Mouse (Mus musculus): ENCODE data around the gene Tex38. TPM values are rescaled to one million over a fixed set of nuclear protein-coding genes. Genes with fewer than 3 reads are reported as not detected.

Tex38 gene
- total RNA-seq, 2 experiments from 2014 or later, result not detected

DNA sequence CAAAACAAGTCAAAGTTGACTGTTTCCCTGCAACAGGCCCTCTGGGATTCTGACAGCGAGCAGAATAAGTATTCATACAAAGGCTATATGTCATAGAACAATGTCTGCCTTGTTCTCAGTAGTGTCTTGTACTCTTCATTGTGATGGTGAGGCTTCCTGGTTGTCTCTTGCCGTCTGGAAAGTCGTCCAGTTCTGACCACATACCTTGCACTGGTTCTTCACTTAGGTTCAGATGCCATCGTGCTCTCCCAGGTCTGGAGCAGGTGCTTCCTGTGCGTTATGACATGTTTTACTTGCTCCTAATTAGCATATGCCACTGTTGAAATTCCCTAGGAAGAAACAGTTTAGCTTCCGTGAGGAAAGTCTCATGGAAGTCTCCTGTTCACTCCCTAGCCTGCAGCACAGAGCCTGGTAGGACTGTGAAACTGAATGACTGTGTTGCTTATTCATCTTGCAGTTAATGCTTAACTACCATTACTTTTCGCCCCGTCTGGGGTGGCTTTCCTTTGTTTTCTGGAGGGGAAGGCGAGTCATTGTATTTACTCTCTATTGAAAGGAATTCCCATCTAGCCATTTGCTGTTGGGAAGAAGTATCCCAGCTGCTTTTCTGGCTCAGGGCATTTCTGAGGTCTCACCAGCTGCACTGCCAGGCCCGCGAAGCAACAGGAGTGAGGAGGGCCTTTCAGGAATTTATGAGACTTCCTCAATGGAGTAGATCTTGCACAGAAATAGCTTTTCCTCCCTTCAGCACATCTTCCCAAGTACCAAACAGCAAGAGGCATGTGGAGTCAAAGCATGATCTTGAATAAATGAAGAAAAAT is 13.0 kb downstream of the Tex38 start:
- no peak for DNase-seq

DNA sequence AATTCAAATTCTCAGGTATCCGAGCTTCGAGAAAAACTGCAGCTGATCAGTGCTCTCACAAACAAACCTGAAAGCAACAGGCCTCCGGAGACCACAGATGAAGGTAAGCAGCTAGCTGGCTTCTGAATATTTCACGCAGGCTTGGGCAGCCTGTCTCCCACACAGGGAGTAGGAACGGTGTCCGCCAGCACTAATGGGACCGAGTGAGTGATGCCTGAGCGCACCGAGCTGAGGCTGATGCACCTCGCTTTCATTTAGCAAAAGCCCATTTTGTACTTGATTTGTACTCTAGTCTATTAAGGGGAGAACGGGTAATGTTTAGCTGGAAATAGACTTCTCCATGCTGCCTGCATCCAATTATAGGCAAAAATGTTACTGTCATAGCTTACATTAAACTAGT is 16.2 kb downstream of the Tex38 start:
- no peak for DNase-seq

DNA sequence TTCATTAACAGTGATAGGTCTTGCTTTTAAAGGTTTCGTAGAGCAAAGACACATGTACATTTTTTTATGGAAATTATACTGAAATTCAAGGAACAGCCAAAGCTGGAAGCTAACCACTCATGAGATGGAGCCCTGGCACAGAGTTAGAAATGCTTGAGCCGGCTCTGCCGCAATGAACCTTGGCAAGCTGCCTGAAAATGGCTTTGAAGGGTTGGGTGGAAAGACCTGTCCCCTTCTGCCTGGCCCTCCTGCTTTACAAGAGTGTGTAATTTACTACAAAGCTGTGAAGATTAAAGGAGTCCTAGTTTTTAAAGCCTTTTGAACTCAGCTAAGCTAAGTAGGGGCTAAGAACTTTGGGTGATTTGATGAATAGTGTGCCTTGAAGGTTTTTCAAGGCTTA is 19.6 kb downstream of the Tex38 start:
- DNase-seq, result no peak

DNA sequence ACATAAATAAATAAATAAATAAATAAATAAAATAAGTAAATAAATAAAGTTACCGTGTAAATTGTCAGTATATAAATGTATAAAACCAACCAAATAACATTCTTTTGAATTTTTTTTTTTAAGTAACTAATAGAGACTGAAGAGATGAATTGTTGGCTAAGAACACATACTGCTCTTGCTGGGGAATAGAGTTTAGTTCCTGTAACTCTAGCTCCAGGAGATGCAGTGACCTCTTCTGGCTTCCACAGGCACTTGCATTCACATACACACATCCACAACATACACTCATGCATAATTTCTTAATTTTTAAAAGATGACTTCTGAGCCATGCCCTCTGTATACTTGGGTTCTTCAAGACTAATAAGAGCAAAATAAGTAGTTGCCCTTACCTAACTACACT is 26.0 kb downstream of the Tex38 start:
- DNase-seq, result no peak

DNA sequence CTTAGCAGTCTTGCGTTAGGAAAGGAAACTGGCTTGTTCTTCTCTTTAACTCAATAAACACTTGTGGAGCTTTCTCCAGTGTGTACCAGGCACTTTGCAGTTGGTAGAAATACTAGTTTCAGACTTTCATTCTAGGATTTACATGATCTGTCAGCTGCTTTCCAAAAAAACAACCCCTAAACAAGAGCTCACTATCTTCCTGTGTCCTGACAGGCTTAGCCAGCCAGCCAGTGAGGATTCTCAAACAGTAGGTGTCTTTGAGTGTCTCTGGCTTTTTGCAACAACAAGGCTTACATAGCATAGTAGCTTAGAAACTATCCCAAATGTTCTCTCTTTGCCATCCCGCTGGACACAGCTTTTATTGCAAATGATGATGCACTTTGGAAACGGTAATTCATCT is 26.7 kb downstream of the Tex38 start:
- no peak for DNase-seq

DNA sequence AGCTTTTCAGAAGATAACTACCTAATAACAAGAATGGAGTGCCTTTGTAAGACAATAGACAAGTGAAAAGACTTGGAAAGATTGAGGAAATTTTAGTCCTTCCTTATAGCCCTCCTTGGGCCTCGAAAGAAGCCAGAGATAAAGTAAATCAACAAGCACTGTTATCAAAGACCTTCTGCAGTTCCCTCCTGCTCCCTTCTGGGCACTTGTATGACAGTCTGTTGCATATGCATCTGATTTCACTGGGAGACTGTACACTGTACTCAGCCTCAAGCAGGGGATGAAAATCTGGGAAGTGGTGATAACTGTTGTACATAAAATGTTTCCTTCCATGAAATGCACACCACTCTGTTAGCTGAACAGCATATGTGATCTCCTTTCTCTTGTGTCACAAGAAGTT is 31.5 kb downstream of the Tex38 start:
- no peak for DNase-seq

DNA sequence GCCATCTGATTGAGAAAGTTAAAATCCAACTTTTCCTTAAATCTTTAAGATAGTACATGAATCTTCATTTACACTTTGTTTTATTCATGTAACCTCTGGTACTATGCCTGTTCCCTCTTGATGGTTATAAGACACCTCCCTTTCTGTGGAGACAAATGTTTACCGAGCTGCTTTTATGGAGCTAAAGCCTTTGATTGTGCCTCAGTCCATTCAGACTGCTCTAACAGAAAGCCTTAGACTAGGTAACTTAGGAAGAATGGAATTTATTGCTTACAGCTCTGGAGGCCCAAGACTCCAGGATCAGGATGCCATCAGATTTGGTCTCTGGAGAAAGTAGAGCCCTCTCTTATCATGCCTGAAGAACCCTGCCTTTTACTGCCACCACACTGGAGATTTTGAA is 32.6 kb downstream of the Tex38 start:
- no peak for DNase-seq

DNA sequence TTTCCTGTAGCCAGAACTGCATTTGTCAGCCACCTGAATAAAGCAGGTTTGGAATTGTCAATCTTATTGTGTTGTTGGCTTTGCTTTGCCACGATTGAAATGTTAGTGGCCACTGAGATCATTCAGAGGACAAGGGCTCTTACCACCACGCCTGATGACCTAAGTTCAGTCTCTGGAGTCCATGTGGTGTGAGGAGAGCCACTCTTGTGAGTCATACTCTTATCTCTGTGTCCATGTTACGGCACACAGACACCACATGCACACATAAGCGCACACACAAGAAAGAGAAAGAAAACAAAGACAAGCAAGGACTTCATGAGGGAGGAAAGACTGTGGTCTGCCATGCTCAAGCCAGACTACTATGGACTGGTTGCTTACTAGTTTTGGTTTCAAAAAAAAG is 37.7 kb downstream of the Tex38 start:
- DNase-seq, result no peak

DNA sequence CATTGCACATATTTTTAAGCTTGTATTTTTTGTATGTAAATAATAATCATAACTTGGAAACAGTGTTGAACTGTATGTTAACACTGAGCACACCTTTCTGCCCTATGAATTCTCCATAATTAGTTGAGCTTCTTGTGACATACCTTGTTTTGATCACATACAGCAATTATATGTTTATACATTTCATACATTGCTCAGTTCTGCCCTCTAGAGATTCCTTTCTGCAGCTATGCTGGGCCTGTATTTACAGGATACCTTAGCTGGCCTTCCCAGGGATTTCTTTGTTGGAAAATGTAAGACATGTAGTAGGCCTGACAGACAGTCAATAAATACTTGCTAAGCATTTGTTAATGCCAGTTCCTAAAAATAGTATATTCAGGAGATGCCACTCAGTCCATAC is 38.2 kb downstream of the Tex38 start:
- DNase-seq, result no peak

DNA sequence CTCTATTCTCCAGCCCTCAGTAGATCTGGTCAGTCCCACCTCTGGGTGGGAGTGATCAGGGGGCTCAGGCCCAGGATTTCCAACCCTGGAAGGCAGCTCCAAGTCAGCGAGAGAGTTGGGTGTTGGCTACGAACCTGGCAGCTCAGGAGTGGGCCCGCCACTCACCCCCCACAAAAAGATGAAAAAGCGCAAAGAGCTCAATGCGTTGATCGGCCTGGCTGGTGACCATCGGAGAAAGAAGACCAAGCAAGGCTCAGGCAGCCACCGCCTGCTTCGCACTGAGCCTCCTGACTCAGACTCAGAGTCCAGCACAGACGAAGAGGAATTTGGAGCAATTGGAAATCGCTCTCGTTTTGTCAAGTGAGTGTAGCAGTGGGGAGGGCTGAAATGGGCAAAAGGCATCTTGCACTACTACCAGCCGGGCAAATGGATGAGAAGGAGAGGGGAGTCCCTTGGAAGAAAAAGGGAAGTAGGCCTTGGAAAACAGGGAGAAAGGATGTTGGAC is 42.3 kb downstream of the Tex38 start:
- DNase-seq, result no peak

DNA sequence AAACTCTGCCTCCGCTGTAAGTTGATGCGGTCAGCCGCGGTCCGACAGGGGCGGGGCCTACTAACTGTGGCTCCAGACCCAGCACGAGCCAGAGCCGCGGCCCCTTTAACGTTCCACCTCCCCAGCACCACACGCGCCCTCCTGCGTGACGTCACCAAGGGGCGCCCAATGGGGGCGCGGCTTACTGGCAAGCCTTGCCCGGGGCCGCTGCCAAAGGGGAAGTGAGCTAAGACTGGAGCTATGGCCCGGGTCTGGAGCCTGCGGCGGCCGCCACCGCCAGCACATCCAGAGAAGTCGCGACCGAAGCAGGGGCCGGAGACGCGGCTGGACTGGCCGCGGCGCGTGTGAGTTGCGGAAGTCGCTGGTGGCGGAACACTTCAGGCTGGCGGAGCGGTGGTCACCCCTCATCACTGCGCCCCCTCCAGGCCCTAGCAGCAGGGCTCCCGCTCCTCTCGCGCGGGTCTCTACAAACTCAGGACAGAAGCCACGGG is 43.2 kb downstream of the Tex38 start, which contains the start of gene Efcab14:
Gene Efcab14, plus strand, starts transcription at position 194 of the 491 bp plus-strand sequence.
- peak; percentile 98 for DNase-seq

DNA sequence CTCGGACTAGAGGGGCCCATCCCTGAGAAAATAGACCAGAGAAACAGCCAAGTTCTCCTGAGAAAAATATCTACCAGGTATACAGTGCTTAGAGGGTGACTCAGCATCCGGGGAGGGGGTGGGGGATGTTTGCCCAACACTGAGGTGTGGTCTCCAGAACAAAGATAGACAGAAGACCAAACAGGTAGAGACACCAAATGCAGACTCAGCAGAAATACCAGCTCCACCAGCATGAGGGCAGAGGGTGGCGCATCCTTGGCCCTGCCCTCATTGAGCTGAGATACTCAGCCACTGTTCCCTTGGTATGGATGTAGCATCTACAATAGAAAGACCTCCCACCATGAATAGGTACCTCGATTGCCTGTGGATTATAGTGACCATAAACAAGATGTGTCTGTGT is 46.0 kb downstream of the Tex38 start:
- DNase-seq, result no peak

DNA sequence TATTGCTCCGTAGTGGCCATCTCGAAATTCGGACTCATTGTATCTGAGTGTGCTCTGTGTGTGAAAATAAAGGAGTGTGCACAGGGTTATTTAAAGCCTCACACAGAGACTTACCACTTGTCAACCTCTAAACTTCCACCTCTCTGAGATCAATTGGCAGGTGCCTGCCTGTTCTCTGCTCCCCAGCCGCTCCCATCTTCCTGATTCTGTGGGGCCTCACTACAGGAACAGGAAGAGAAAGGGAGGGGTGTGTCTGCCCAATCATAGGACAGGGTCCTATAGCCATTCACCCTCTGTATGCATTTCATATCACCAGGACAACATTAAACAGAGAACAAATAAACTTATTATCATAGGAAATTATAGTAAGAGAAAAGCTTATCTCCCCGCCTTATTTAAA is 47.1 kb downstream of the Tex38 start:
- DNase-seq, result no peak

DNA sequence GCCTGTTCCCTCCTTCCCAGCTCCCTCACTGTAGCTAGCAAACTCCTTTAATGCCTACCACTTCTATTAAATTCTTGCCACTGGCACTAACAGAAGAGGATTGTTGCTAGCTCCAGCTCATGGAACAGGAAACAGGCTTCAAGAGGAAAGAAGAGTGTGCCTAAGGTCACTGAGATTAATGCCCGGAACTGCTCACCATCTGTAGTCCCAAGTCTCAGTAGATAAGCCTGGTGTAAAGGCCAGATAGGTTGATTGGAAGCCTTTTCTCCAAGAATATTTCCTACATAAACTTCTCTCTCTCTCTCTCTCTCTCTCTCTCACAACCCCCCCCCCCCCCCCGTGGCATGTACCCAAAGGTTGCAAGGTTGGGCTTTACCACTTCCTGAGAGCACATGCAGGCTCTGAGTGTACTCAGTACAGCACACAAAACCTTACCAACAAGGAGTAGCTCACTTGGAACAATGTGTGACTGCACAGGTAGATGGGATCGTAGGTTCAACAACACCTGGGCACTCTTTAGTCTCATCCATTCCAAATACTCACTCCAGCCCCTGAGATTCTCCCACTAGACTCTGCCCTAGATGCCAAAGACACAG is 48.5 kb downstream of the Tex38 start:
- DNase-seq, result no peak

DNA sequence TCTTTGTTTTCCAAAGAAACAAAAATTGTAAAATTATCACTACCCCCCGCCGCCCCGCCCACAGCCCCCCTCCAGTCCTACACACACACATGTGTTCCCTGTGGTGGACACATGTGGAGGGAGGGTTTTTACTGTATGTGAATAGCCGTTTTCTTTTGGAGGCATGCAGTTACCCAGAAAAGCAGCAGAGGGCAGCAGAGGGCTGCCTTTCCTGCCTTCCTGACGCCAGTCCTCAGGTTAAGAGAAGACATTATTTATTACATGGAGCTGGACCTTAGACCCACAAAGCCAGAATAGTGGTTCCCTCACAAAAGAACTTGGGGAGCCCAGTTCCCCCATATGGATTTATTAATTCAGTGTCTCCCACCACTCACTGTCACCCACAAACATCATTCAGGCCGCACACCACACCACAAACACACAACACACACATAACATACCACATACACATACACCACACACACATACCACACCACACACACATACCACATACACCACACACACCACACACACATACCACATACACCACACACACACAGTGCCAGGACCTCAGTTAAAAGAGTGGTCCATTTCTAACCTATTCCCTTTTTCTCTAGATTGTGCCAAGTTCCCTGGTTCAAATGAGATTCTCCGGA is 49.1 kb downstream of the Tex38 start:
- DNase-seq, result peak; percentile 61 to 71

Other genes starting within 250 kb of the Tex38 start
- gene Cyp4a31, start 217.4 kb downstream of the Tex38 start, total RNA-seq (2021), result not detected
- not detected for gene Cyp4a32, start 180.0 kb downstream of the Tex38 start, total RNA-seq (2021)
- 1 to 10 TPM in 1 of 2 experiments, under 1 TPM in 1; 0.66 to 1.2 TPM for gene Cyp4b1, start 133.3 kb downstream of the Tex38 start, total RNA-seq (2021)
- 10 to 100 TPM; 46.9 to 53.8 TPM for gene Efcab14, start 43.3 kb downstream of the Tex38 start, total RNA-seq (2021)
- gene Atpaf1, start 3.8 kb upstream of the Tex38 start, total RNA-seq (2021), result 10 to 100 TPM; 49.6 to 60.5 TPM
- gene Mob3c, start 47.1 kb upstream of the Tex38 start, total RNA-seq (2021), result 1 to 10 TPM; 4.6 to 5.1 TPM
- gene Mknk1, start 58.2 kb upstream of the Tex38 start, total RNA-seq (2021), result 10 to 100 TPM; 43.0 to 45.1 TPM
- under 1 TPM in 1 of 2 experiments, not detected in 1; 0.35 TPM for gene Kncn, start 103.4 kb upstream of the Tex38 start, total RNA-seq (2021)
- not detected for gene 6430628N08Rik, start 109.6 kb upstream of the Tex38 start, total RNA-seq (2021)
- not detected for gene Dmbx1, start 158.9 kb upstream of the Tex38 start, total RNA-seq (2021)
- gene Faah, start 236.9 kb upstream of the Tex38 start, total RNA-seq (2021), result 100 to 1,000 TPM; 144 to 145 TPM

Measured in layer of hippocampus, postnatal 36 days (tissue).